Mouse (Mus musculus) megakaryocyte, embryonic 14.5 days (primary cell): ENCODE measurements around the gene Iqck. TPM values are rescaled to one million over a fixed set of nuclear protein-coding genes. Genes with fewer than 3 reads are reported as not detected.

ENCODE experiments used
- H3K27me3 ChIP-seq: replicated peaks from 2 replicates; pipeline ENCODE3; 2012; ENCODE audit warnings: inconsistent platforms
- H3K36me3 ChIP-seq: replicated peaks from 2 replicates; pipeline ENCODE3; 2012; ENCODE audit warnings: low read length, inconsistent platforms, mixed read lengths
- H3K4me1 ChIP-seq: 2 replicates; pipeline ENCODE4 v1.6.1; 2012; ENCODE audit warnings: inconsistent platforms
- H3K4me3 ChIP-seq: replicated peaks from 2 replicates; pipeline ENCODE3; 2012; ENCODE audit warnings: moderate library complexity, mild to moderate bottlenecking, inconsistent platforms
- H3K9me3 ChIP-seq: 2 replicates; pipeline ENCODE4 v1.6.1; 2012; ENCODE audit warnings: inconsistent platforms
- FLI1 ChIP-seq: IDR thresholded peaks from 2 replicates; pipeline ENCODE4 v1.6.1; 2012; ENCODE audit warnings: low read length, inconsistent platforms, mixed read lengths
- GATA1 ChIP-seq: IDR thresholded peaks from 3 replicates; pipeline ENCODE4 v1.6.1; 2012; ENCODE audit warnings: mixed read lengths, low read length, inconsistent platforms, borderline replicate concordance
- polyA plus RNA-seq: library from polyadenylated mRNA; stranded (reverse); fragments of >175 nt; gene quantifications from 2 replicates; pipeline ENCODE4 v1.2.3, GENCODE M21; 2012; ENCODE audit warnings: low replicate concordance; ENCODE audit not compliant: insufficient read depth

Iqck gene
- polyA plus RNA-seq, 1 experiment, result 0.08 TPM

- TF ChIP-seq FLI1 (no peak), GATA1 (no peak)
- peaks cover 93% of the 10 kb centered on the region for H3K36me3 ChIP-seq
Observed at GRCm38 (mm10) chr7:118849543-118850250, 5.9 kb upstream of the Iqck start.

GRCm38 (mm10) chr7:118850676-118851290 is 4.8 kb upstream of the Iqck start:
- Histone ChIP-seq H3K36me3 (peaks cover 82% of the 10 kb centered on the region), H3K9me3 (no peaks in the 10 kb centered on the region), H3K27me3 (no peaks in the 10 kb centered on the region), H3K4me1 (peaks cover 59% of the 10 kb centered on the region), H3K4me3 (no peak overlapping the region)
- TF ChIP-seq FLI1 (no peak), GATA1 (no peak)

More at GRCm38 (mm10) chr7:118849543-118850250, 5.9 kb upstream of the Iqck start:
- Histone ChIP-seq H3K4me1 (peaks cover 53% of the 10 kb centered on the region), H3K9me3 (no peaks in the 10 kb centered on the region), H3K27me3 (no peaks in the 10 kb centered on the region), H3K4me3 (no peak overlapping the region)

- no peak overlapping the region for H3K4me3 ChIP-seq
- no peak for TF ChIP-seq GATA1
- TF ChIP-seq FLI1, result no peak
- H3K27me3 ChIP-seq, result no peaks in the 10 kb centered on the region
- no peaks in the 10 kb centered on the region for H3K9me3 ChIP-seq
- H3K4me1 ChIP-seq, result peaks cover 65% of the 10 kb centered on the region
- peaks cover 74% of the 10 kb centered on the region for H3K36me3 ChIP-seq
Observed at GRCm38 (mm10) chr7:118851571-118851970, 4.0 kb upstream of the Iqck start.

- H3K4me1 ChIP-seq, result peaks cover 67% of the 10 kb centered on the region
- no peak overlapping the region for H3K4me3 ChIP-seq
- peaks cover 65% of the 10 kb centered on the region for H3K36me3 ChIP-seq
- H3K9me3 ChIP-seq, result no peaks in the 10 kb centered on the region
- no peaks in the 10 kb centered on the region for H3K27me3 ChIP-seq
- no peak for TF ChIP-seq GATA1
- TF ChIP-seq FLI1, result no peak
Observed at GRCm38 (mm10) chr7:118852611-118853010, 2.9 kb upstream of the Iqck start.

GRCm38 (mm10) chr7:118854606-118855005 is 946 bp upstream of the Iqck start:
- Histone ChIP-seq H3K4me1 (peaks cover 64% of the 10 kb centered on the region), H3K36me3 (peaks cover 45% of the 10 kb centered on the region), H3K9me3 (no peaks in the 10 kb centered on the region), H3K4me3 (peak overlapping the region; percentile 99), H3K27me3 (no peaks in the 10 kb centered on the region)
- TF ChIP-seq GATA1 (no peak), FLI1 (no peak)

GRCm38 (mm10) chr7:118855877-118856304 is 339 bp downstream of the Iqck start, which contains the start of gene Knop1:
Gene Knop1 (minus strand): TSS chr7:118856254.
- Histone ChIP-seq H3K4me3 (peak within 1 kb of the TSS; percentile 99), H3K36me3 (peaks cover 32% of the 10 kb centered on the region), H3K27me3 (no peaks in the 10 kb centered on the region), H3K9me3 (no peaks in the 10 kb centered on the region), H3K4me1 (peaks cover 51% of the 10 kb centered on the region)
- no peak for TF ChIP-seq GATA1
- no peak for TF ChIP-seq FLI1

GRCm38 (mm10) chr7:118858640-118859039 is 3.1 kb downstream of the Iqck start:
- no peak overlapping the region for H3K4me3 ChIP-seq
- H3K27me3 ChIP-seq, result no peaks in the 10 kb centered on the region
- H3K4me1 ChIP-seq, result peaks cover 27% of the 10 kb centered on the region
- H3K36me3 ChIP-seq, result peaks cover 5% of the 10 kb centered on the region
- TF ChIP-seq GATA1 (no peak), FLI1 (no peak)
- no peaks in the 10 kb centered on the region; the same call in 1 of the 2 replicates for H3K9me3 ChIP-seq

- no peaks in the 10 kb centered on the region; the same call in 1 of the 2 replicates for H3K9me3 ChIP-seq
- H3K4me1 ChIP-seq, result no peaks in the 10 kb centered on the region
- TF ChIP-seq FLI1 (no peak), GATA1 (no peak)
- no peaks in the 10 kb centered on the region for H3K27me3 ChIP-seq
- H3K4me3 ChIP-seq, result no peak overlapping the region
- no peaks in the 10 kb centered on the region for H3K36me3 ChIP-seq
Observed at GRCm38 (mm10) chr7:118865362-118865761, 9.8 kb downstream of the Iqck start.

- H3K36me3 ChIP-seq, result no peaks in the 10 kb centered on the region
- no peak overlapping the region for H3K4me3 ChIP-seq
- H3K4me1 ChIP-seq, result no peaks in the 10 kb centered on the region
- peaks cover 22% of the 10 kb centered on the region for H3K27me3 ChIP-seq
- no peak for TF ChIP-seq FLI1
- no peaks in the 10 kb centered on the region for H3K9me3 ChIP-seq
Observed at GRCm38 (mm10) chr7:118879466-118880029, 24.0 kb downstream of the Iqck start.

GRCm38 (mm10) chr7:118883957-118884356 is 28.4 kb downstream of the Iqck start:
- no peak overlapping the region for H3K4me3 ChIP-seq
- no peaks in the 10 kb centered on the region for H3K4me1 ChIP-seq
- H3K27me3 ChIP-seq, result peaks cover 18% of the 10 kb centered on the region
- no peak for TF ChIP-seq FLI1
- H3K36me3 ChIP-seq, result no peaks in the 10 kb centered on the region
- no peaks in the 10 kb centered on the region for H3K9me3 ChIP-seq
